Comparison of ENCODE assay signal across 28 mouse cellular contexts in genomic region chr4:48239046-48239445, GRCm38 (mm10). TPM values are rescaled to one million over a fixed set of nuclear protein-coding genes. Genes with fewer than 3 reads are reported as not detected.
DNase-seq lines count a peak whose midpoint lies in the region; ATAC-seq and TF ChIP-seq lines count a peak whose summit lies in the region.
"Had no signal": no experiment of that assay in that cellular context is flagged by ENCODE, and none has a peak within 500 bp of the region (broad histone marks: within the 10 kb centered on the region; RNA-seq: fewer than 3 reads in every experiment).

No protein-coding gene starts in this region.

- no peak overlapping the region for H3K4me3 ChIP-seq in lung, embryonic 16.5 days (ENCODE audit: low read length)
- no peak overlapping the region for H3K4me3 ChIP-seq in lung, adult 2 months (replicated peaks; ENCODE audit: extremely low read depth, low read depth, low read length)
- H3K4me3 ChIP-seq: embryonic facial prominence, embryonic 10.5 days; embryonic facial prominence, embryonic 13.5 days; erythroblast, embryonic 14.5 days; forebrain, embryonic 10.5 days; forebrain, embryonic 13.5 days; heart, adult 2 months; heart, embryonic 10.5 days; heart, embryonic 13.5 days; hindbrain, embryonic 12.5 days; hindbrain, embryonic 15.5 days had no signal

- H3K9me3 ChIP-seq in lung, embryonic 16.5 days (ENCODE audit: control insufficient read depth, low read length): no peaks in the 10 kb centered on the region
- H3K9me3 ChIP-seq: embryonic facial prominence, embryonic 10.5 days; embryonic facial prominence, embryonic 13.5 days; forebrain, embryonic 10.5 days; forebrain, embryonic 13.5 days; G1E; heart, embryonic 10.5 days; heart, embryonic 13.5 days; hindbrain, embryonic 12.5 days; hindbrain, embryonic 15.5 days had no signal

- TF ChIP-seq CTCF in lung, adult 2 months (IDR thresholded peaks at IDR 0.05; ENCODE audit: insufficient read depth, low read length): no peak

- no peak overlapping the region for H3K9ac ChIP-seq in lung, embryonic 16.5 days (ENCODE audit: low read length)
- H3K9ac ChIP-seq: embryonic facial prominence, embryonic 13.5 days; forebrain, embryonic 13.5 days; heart, embryonic 13.5 days; hindbrain, embryonic 12.5 days; hindbrain, embryonic 15.5 days had no signal

- peak; percentile 15; the same call in 1 of the 2 replicates for ATAC-seq in lung, embryonic 16.5 days (ENCODE audit: low read depth)
- ATAC-seq: forebrain, embryonic 13.5 days; forebrain, embryonic 16.5 days; Patski had no signal

- no peaks in the 10 kb centered on the region for H3K4me1 ChIP-seq in lung, embryonic 16.5 days (replicated peaks; ENCODE audit: control insufficient read depth, insufficient read depth, low read length)
- peaks cover 4% of the 10 kb centered on the region for H3K4me1 ChIP-seq in lung, adult 2 months (ENCODE audit: control insufficient read depth, insufficient read depth, low read length)
- H3K4me1 ChIP-seq: embryonic facial prominence, embryonic 10.5 days; forebrain, embryonic 10.5 days; forebrain, embryonic 13.5 days; heart, embryonic 10.5 days; heart, embryonic 13.5 days; hindbrain, embryonic 12.5 days; hindbrain, embryonic 15.5 days had no signal

- H3K27ac ChIP-seq in lung, embryonic 16.5 days (ENCODE audit: low read length): no peak overlapping the region
- H3K27ac ChIP-seq: embryonic facial prominence, embryonic 10.5 days; embryonic facial prominence, embryonic 13.5 days; forebrain, embryonic 10.5 days; forebrain, embryonic 13.5 days; heart, adult 2 months; heart, embryonic 10.5 days; heart, embryonic 13.5 days; hindbrain, embryonic 12.5 days; hindbrain, embryonic 15.5 days had no signal

- no peaks in the 10 kb centered on the region for H3K36me3 ChIP-seq in lung, embryonic 16.5 days (ENCODE audit: control insufficient read depth, insufficient read depth, low read length)
- H3K36me3 ChIP-seq: hindbrain, embryonic 15.5 days had no signal

- H3K27me3 ChIP-seq in lung, embryonic 16.5 days (ENCODE audit: control insufficient read depth, insufficient read depth, low read depth, low read length): no peaks in the 10 kb centered on the region
- H3K27me3 ChIP-seq: CH12.LX; embryonic facial prominence, embryonic 13.5 days; forebrain, embryonic 13.5 days; heart, embryonic 13.5 days; hindbrain, embryonic 12.5 days; hindbrain, embryonic 15.5 days; Patski had no signal

- 60% methylated on average over 4 of the region's 4 CpGs for WGBS in lung, embryonic 16.5 days
- WGBS in lung, adult 2 months: 70% methylated on average over 4 of the region's 4 CpGs

- TF ChIP-seq POLR2A in lung, adult 2 months (IDR thresholded peaks at IDR 0.05; ENCODE audit: borderline replicate concordance, extremely low read depth, low read depth, low read length): no peak

- DNase-seq in lung, postnatal 4 days: no peak
- peak; percentile 54 for DNase-seq in lung, postnatal 36 days
- no peak for DNase-seq in lung, adult 2 months
- peak; percentile 62 for DNase-seq in fat pad, adult 2 months (ENCODE audit: extremely low read depth, low read depth, low spot score)
- DNase-seq in adrenal gland, adult 8-10 months: no peak
- DNase-seq: adrenal gland, postnatal 14 days; B cell, adult 2 months; cerebellum, adult 11-12 months; cerebellum, adult 8-10 months; cerebellum, postnatal 10 days; cerebellum, postnatal 36 days; embryo, embryonic 11 days; gastrocnemius, postnatal 25 days; heart, adult 2 months had no signal

- no peak overlapping the region for H3K4me2 ChIP-seq in lung, embryonic 16.5 days (ENCODE audit: low read depth, low read length)
- H3K4me2 ChIP-seq: embryonic facial prominence, embryonic 13.5 days; forebrain, embryonic 13.5 days; heart, embryonic 13.5 days; hindbrain, embryonic 12.5 days; hindbrain, embryonic 15.5 days had no signal

RNA-seq across cellular contexts. Expression of gene Erp44, which starts 40.3 kb away (rescaled TPM):
- 88.4 and 95.8 TPM in 2 replicates for polyA plus RNA-seq in lung, embryonic 16.5 days (2015; fragmentation: Nextera tagmentation; extraction: Ambion mirVana)
- polyA plus RNA-seq in lung, adult 2 months (2012; rRNA removed): 8.6 and 11.9 TPM in 2 replicates
- 10 to 100 TPM; 56.2 to 74.6 (median 68.8) TPM for total RNA-seq in adrenal gland, adult 8-10 months (2022)

RNA-seq across cellular contexts. Expression of gene Invs, which starts 40.5 kb away (rescaled TPM):
- polyA plus RNA-seq in lung, embryonic 16.5 days (2015; fragmentation: Nextera tagmentation; extraction: Ambion mirVana): 10.0 and 10.2 TPM in 2 replicates
- 3.7 and 4.7 TPM in 2 replicates for polyA plus RNA-seq in lung, adult 2 months (2012; rRNA removed)
- 10 to 100 TPM; 12.3 to 22.6 (median 17.1) TPM for total RNA-seq in adrenal gland, adult 8-10 months (2022)

Comparison
In these comparisons a context has a peak if more than half of its experiments do, and no peak if none do; other contexts are left out.
1. DNase-seq: peak in lung, postnatal 36 days (single experiment) and fat pad, adult 2 months (single experiment); none in lung, postnatal 4 days (0 of 2), lung, adult 2 months (single experiment) and adrenal gland, adult 8-10 months (single experiment).